Mouse (Mus musculus) v-Abl transformed pro-B cells (cell line): Measurements from ENCODE around the gene Olfr748.
"Not testable (repeated sequence)": the region's sequence is repeated elsewhere in the genome, so short reads cannot be mapped to it uniquely, and the experiment has no call there.

Source experiments
- in situ Hi-C, 2 experiments: fragments of 400-800 bp; cut with MboI; formaldehyde crosslinking; loops; one replicate each; pipeline ENCODE4 v1.15.1; 2025; ENCODE audit not compliant: unreplicated experiment in 2 of 2

Gene Olfr748

DNA sequence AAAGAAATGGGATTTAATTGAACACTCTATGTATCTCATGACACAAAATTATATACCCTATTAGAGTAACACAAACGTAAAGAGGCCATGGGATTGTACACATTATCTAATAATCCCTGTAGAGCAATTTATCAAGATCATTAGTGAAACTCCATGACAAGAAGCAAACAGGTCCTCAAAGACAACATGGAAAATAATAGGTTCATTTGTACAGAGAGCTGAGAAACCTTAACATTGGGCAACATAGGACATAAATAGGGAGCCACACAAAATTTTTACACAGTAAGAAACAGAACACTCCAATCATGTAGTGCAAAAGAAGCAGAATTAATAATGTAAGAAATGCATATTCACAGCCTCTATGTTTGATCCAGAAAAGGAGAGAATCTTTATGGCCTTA is at the start of gene Olfr748:
Olfr748 (plus strand) TSS at position 301 of the 400 bp plus-strand sequence.
- in situ Hi-C loops, result no loop called here

DNA sequence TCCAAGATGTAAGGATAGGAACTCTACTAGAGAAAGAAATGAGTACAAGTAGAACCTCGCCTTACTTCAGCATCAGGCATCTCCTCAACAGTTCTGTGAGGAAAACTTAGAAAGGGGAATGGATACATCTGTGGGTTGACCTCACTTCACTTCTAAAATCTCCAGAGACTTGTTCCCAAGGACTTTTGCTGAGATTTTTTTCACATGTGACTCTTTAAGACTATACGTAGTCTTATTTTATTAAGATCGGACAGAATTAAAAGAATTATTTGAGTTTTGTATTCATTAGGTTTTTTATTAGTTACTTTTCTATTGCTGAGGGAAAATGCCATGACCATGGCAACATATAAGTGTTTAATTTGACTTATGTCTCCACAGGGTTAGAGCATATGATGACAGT is 14.1 kb upstream of the Olfr748 start, which contains the start of gene Olfr747:
Olfr747 (minus strand) TSS at position 101 of the 400 bp plus-strand sequence.
- in situ Hi-C loops, result no loop called here

DNA sequence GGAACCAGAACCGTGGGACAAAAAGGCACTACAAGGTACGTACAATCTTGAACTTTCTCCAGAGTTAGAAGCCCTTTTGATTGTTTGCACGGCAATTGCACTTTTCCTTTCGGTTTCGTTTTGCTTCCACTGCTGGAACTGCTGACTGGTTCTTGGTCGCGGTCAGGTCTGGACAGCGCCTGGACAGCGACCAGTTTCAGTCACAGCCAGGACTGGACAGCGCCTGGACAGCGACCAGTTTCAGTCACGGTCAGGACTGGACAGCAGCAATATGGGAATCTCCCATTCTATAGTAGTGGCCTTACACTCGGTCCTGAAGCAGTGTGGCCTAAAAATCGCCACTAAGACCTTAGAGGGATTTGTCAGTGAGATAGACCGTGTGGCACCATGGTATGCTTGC is 12.7 kb downstream of the Olfr748 start:
- in situ Hi-C loops, result not testable (repeated sequence)

DNA sequence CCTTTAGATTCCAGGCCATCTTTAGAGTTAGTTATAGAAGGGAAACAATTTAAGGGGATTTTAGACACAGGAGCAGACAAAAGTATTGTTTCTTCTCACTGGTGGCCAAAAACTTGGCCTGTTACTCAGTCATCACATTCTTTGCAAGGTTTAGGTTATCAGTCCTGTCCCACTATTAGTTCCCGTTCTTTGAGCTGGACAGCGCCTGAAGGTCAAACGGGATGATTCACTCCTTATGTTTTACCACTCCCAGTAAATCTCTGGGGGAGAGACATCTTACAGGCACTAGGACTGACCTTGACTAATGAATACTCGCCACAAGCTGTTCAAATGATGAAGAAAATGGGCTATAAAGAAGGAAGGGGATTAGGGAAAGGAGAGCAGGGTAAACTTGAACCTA is 15.2 kb downstream of the Olfr748 start:
- in situ Hi-C loops, result not testable (repeated sequence)

DNA sequence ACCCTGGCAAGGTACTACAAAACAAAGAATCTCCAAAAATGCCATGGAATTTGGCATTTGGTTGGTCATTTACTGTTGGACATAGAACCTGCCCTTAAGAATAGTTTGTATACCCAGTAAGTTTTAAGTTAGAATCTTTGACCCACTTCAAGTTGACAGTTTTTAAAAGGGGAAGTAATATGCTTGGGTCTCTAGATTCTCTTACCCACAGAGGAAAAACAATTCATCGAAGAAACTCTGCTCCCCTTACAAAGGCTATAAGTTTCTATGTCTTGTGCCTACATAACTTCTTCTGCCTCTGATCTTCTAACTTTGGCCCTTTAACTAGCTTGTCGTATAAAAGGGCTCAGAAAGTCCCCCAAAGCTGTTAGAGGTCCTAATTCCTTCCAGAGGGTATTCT is 33.2 kb downstream of the Olfr748 start:
- in situ Hi-C loops, result no loop called here

DNA sequence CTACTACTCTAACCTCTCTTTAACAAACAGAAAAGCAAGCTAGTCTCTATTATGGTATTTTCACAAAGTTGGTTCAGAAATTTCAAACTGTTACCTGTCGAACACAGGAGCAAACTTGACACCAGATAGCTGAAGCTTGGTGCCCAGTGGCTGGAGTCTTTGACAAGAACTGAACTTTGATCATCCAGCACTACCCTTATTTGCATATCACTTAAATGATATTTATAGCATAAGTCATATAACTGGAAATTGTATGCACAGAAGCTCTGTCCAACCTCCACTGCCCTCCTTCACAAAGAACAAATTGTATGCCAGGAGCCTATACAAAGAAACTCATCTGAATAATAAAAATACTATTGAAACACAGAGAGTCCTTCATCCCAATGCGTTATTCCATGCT is 34.4 kb downstream of the Olfr748 start:
- in situ Hi-C loops, result no loop called here

DNA sequence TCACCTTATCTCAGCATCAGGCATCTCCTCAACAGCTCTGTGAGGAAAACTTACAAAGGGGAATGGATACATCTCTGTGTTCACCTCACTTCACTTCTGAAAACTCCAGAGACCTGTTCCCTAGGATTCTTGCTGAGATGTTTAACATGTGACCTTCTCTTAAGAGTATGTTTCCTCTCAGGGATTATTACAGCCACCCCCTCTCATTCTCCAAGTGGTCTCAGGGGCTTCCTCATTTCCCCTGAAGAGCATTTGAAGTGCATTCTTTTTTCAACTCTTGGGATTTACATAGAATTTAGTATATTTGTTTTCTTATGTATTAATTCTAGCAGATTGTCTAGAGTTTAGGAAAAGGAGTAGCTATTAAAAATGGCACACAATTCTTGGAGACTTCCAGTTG is 37.8 kb downstream of the Olfr748 start, which contains the start of gene Olfr749:
Olfr749 (minus strand) TSS at position 101 of the 400 bp plus-strand sequence.
- in situ Hi-C loops, result no loop called here

DNA sequence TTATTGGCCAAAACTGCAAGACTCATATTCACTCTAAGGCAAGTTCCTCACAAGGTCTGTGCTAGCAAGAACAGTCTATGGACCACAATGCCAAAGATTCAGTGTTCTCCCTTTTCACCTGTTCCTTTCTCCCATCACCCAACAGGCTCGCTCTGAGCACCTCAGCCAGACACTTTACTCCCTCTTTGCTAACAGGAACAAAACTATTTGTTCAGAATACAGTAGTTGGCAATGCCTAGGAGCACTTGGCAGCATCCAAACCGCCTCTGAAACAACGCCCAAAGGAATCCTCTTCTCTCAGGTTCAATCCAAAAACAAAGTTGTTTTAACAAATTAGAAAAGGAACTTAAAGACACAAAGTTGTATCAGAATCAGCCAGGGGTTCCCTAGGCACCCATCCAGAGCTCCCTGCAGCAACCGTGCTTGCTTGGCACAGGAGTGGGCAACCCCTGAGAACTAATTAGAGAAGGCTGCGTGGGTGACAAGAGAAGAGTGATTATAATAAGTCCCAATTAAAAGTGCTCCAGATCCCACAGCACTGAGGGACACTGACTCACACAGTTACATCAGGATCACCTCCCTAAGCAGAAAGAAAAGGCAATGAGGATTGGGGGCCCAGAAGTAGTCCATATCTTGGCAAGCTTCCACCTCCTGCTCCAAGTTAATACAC is 51.4 kb downstream of the Olfr748 start:
- in situ Hi-C loops, result no loop called here
